Mouse (Mus musculus) kidney, postnatal 0 days (tissue): ENCODE results near the gene Aldh3b1. TPM values are rescaled to one million over a fixed set of nuclear protein-coding genes. Genes with fewer than 3 reads are reported as not detected.

ENCODE experiments used
- ATAC-seq: fragments of 200-750 bp; cut with Nextera tagmentation; replicated peaks from 2 replicates; pipeline ENCODE4 v1.8.0; 2017; ENCODE audit warnings: low read depth, moderate number of reproducible peaks, moderate TSS enrichment, moderate library complexity; ENCODE audit not compliant: low FRiP score
- DNase-seq: peaks from one replicate; pipeline ENCODE4 v3.0.0-alpha.2; 2016; ENCODE audit warnings: low spot score
- H3K27ac ChIP-seq: fragments of 300-500 bp; sonication (generic); 2 replicates; pipeline ENCODE4 v1.5.1; 2014; ENCODE audit warnings: mild to moderate bottlenecking
- H3K27me3 ChIP-seq: fragments of 300-500 bp; sonication (generic); 2 replicates; pipeline ENCODE4 v1.6.1; 2014; ENCODE audit warnings: low read length, mixed read lengths; ENCODE audit not compliant: insufficient read depth
- H3K36me3 ChIP-seq: fragments of 300-500 bp; sonication (generic); 2 replicates; pipeline ENCODE4 v1.6.1; 2014; ENCODE audit warnings: low read length, mixed read lengths; ENCODE audit not compliant: insufficient read depth
- H3K4me1 ChIP-seq: fragments of 300-500 bp; sonication (generic); replicated peaks from 2 replicates; pipeline ENCODE4 v1.6.1; 2014; ENCODE audit warnings: antibody characterized with exemption, low read length, mixed read lengths; ENCODE audit not compliant: insufficient read depth
- H3K4me2 ChIP-seq: fragments of 300-500 bp; sonication (generic); 2 replicates; pipeline ENCODE4 v1.6.1; 2014; ENCODE audit warnings: mild to moderate bottlenecking, low read length, moderate library complexity, mixed read lengths
- H3K4me3 ChIP-seq: fragments of 300-500 bp; sonication (generic); replicated peaks from 2 replicates; pipeline ENCODE4 v1.5.1; 2014; ENCODE audit warnings: low read depth, low read length
- H3K9ac ChIP-seq: fragments of 300-500 bp; sonication (generic); 2 replicates; pipeline ENCODE4 v1.6.1; 2014; ENCODE audit warnings: low read depth, low read length
- H3K9me3 ChIP-seq: fragments of 300-500 bp; sonication (generic); replicated peaks from 2 replicates; pipeline ENCODE4 v1.6.1; 2016; ENCODE audit warnings: low read length, inconsistent platforms, mixed read lengths
- CTCF ChIP-seq: IDR thresholded peaks from 2 replicates; pipeline ENCODE4 v1.5.1; 2016; ENCODE audit warnings: antibody characterized with exemption, low read depth, mild to moderate bottlenecking, moderate library complexity
- WGBS: fragments of 180-500 bp; shearing (Covaris S2); extraction: QIAGEN DNeasy Blood & Tissue Kit; methylation state at CpG from one replicate; pipeline ENCODE4 v1.1.7; 2014; 5-methylcytosine and 5-hydroxymethylcytosine counted together
- polyA plus RNA-seq: library from polyadenylated mRNA; unstranded; fragments of >200 nt; fragmentation: Nextera tagmentation; extraction: Ambion mirVana; gene quantifications from 2 replicates; pipeline ENCODE4 v1.2.1, GENCODE M21; 2015

Gene Aldh3b1
- polyA plus RNA-seq, 1 experiment from 2014 or later = 3.8 TPM

- H3K27me3 ChIP-seq = no peaks in the 10 kb centered on the region
- no peak overlapping the region for H3K27ac ChIP-seq
- 0 out of 2 replicates have a peak, but pooled peaks cover 5% of the 10 kb centered on the region for H3K36me3 ChIP-seq
- DNase-seq (no peak), ATAC-seq (peak; percentile 46; the same call in 1 of the 2 replicates)
- WGBS = 73% methylated on average over 6 of the region's 6 CpGs
- no peaks in the 10 kb centered on the region for H3K9me3 ChIP-seq
- no peak overlapping the region for H3K9ac ChIP-seq
- TF ChIP-seq CTCF = no peak
- no peaks in the 10 kb centered on the region for H3K4me1 ChIP-seq
- H3K4me2 ChIP-seq = no peak overlapping the region
- no peak overlapping the region for H3K4me3 ChIP-seq
Measured at GRCm38 (mm10) chr19:3880054-3880848, 49.4 kb downstream of the Aldh3b1 start.

GRCm38 (mm10) chr19:3875045-3875444 lies 54.6 kb downstream of the Aldh3b1 start:
- 0 out of 2 replicates have a peak, but pooled peaks cover 2% of the 10 kb centered on the region for H3K36me3 ChIP-seq
- ATAC-seq (no peak), DNase-seq (no peak)
- H3K27me3 ChIP-seq = no peaks in the 10 kb centered on the region
- WGBS = 81% methylated on average over 7 of the region's 7 CpGs
- H3K9ac ChIP-seq = no peak overlapping the region
- H3K4me2 ChIP-seq = no peak overlapping the region
- H3K4me3 ChIP-seq = no peak overlapping the region
- no peaks in the 10 kb centered on the region for H3K4me1 ChIP-seq
- H3K27ac ChIP-seq = no peak overlapping the region
- H3K9me3 ChIP-seq = no peaks in the 10 kb centered on the region
- TF ChIP-seq CTCF = no peak

- H3K4me3 ChIP-seq = no peak overlapping the region
- no peak overlapping the region for H3K27ac ChIP-seq
- 57% methylated on average over 4 of the region's 4 CpGs for WGBS
- no peak overlapping the region for H3K9ac ChIP-seq
- H3K27me3 ChIP-seq = no peaks in the 10 kb centered on the region
- DNase-seq (peak; percentile 21), ATAC-seq (no peak)
- H3K4me1 ChIP-seq = no peaks in the 10 kb centered on the region
- 0 out of 2 replicates have a peak, but pooled peaks cover 2% of the 10 kb centered on the region for H3K36me3 ChIP-seq
- H3K4me2 ChIP-seq = no peak overlapping the region
- TF ChIP-seq CTCF = no peak
- H3K9me3 ChIP-seq = no peaks in the 10 kb centered on the region
Measured at GRCm38 (mm10) chr19:3872373-3872772, 57.2 kb downstream of the Aldh3b1 start.

GRCm38 (mm10) chr19:3871468-3871867 lies 58.1 kb downstream of the Aldh3b1 start:
- no peak overlapping the region for H3K9ac ChIP-seq
- no peak for DNase-seq
- no peaks in the 10 kb centered on the region for H3K4me1 ChIP-seq
- ATAC-seq = no peak
- TF ChIP-seq CTCF = no peak
- 0 out of 2 replicates have a peak, but pooled peaks cover 2% of the 10 kb centered on the region for H3K36me3 ChIP-seq
- H3K4me3 ChIP-seq = no peak overlapping the region
- no peaks in the 10 kb centered on the region for H3K9me3 ChIP-seq
- no peak overlapping the region for H3K27ac ChIP-seq
- H3K27me3 ChIP-seq = no peaks in the 10 kb centered on the region
- H3K4me2 ChIP-seq = no peak overlapping the region

- Histone ChIP-seq H3K4me1 (no peaks in the 10 kb centered on the region), H3K36me3 (peaks cover 6% of the 10 kb centered on the region; the same call in 1 of the 2 replicates), H3K4me3 (no peak overlapping the region), H3K9ac (no peak overlapping the region), H3K9me3 (no peaks in the 10 kb centered on the region), H3K4me2 (no peak overlapping the region), H3K27me3 (no peaks in the 10 kb centered on the region), H3K27ac (no peak overlapping the region)
- DNase-seq (no peak), ATAC-seq (no peak)
- 71% methylated on average over 1 of the region's 1 CpGs for WGBS
- TF ChIP-seq CTCF = no peak
Measured at GRCm38 (mm10) chr19:3868290-3868689, 61.3 kb downstream of the Aldh3b1 start.

GRCm38 (mm10) chr19:3864960-3865359 lies 64.6 kb downstream of the Aldh3b1 start:
- peak; percentile 45 for TF ChIP-seq CTCF
- Histone ChIP-seq H3K4me3 (no peak overlapping the region), H3K9me3 (no peaks in the 10 kb centered on the region), H3K9ac (no peak overlapping the region), H3K27me3 (no peaks in the 10 kb centered on the region), H3K27ac (no peak overlapping the region), H3K4me2 (no peak overlapping the region), H3K4me1 (no peaks in the 10 kb centered on the region), H3K36me3 (peaks cover 6% of the 10 kb centered on the region; the same call in 1 of the 2 replicates)
- WGBS = 91% methylated on average over 2 of the region's 2 CpGs
- no peak for ATAC-seq
- DNase-seq = no peak

Other genes starting within 250 kb of the Aldh3b1 start
- 3.3 and 3.5 TPM in 2 replicates for gene Lrp5, start 243.2 kb downstream of the Aldh3b1 start, polyA plus RNA-seq
- 27.3 and 29.1 TPM in 2 replicates for gene 1810055G02Rik, start 221.5 kb downstream of the Aldh3b1 start, polyA plus RNA-seq
- gene Kmt5b, start 162.4 kb downstream of the Aldh3b1 start, polyA plus RNA-seq = 19.5 and 20.0 TPM in 2 replicates
- 53.0 and 54.7 TPM in 2 replicates for gene Chka, start 78.0 kb downstream of the Aldh3b1 start, polyA plus RNA-seq
- gene Tcirg1, start 22.7 kb downstream of the Aldh3b1 start, polyA plus RNA-seq = 31.4 and 33.0 TPM in 2 replicates
- 417 and 423 TPM in 2 replicates for gene Ndufs8, start 17.0 kb downstream of the Aldh3b1 start, polyA plus RNA-seq
- gene Unc93b1, start 5.4 kb upstream of the Aldh3b1 start, polyA plus RNA-seq = 24.2 and 25.5 TPM in 2 replicates
- 0.07 TPM in 1 of 2 replicates, not detected in the other for gene Aldh3b3, start 28.8 kb upstream of the Aldh3b1 start, polyA plus RNA-seq
- gene Aldh3b2, start 42.5 kb upstream of the Aldh3b1 start, polyA plus RNA-seq = 4.2 and 5.8 TPM in 2 replicates
- 83.9 and 92.6 TPM in 2 replicates for gene Acy3, start 56.8 kb upstream of the Aldh3b1 start, polyA plus RNA-seq
- 2.4 and 2.8 TPM in 2 replicates for gene Tbx10, start 62.9 kb upstream of the Aldh3b1 start, polyA plus RNA-seq
- 52.2 and 54.1 TPM in 2 replicates for gene Nudt8, start 70.8 kb upstream of the Aldh3b1 start, polyA plus RNA-seq
- gene Gm49405, start 70.8 kb upstream of the Aldh3b1 start, polyA plus RNA-seq = 1.3 and 1.7 TPM in 2 replicates
- gene Doc2g, start 73.5 kb upstream of the Aldh3b1 start, polyA plus RNA-seq = 2.6 and 2.8 TPM in 2 replicates
- gene Ndufv1, start 83.0 kb upstream of the Aldh3b1 start, polyA plus RNA-seq = 294 and 318 TPM in 2 replicates
- gene Gstp1, start 108.2 kb upstream of the Aldh3b1 start, polyA plus RNA-seq = 441 and 464 TPM in 2 replicates
- 3.1 and 4.4 TPM in 2 replicates for gene Gstp2, start 116.2 kb upstream of the Aldh3b1 start, polyA plus RNA-seq
- gene Gstp3, start 129.8 kb upstream of the Aldh3b1 start, polyA plus RNA-seq = not detected in 2 replicates
- gene Cabp2, start 151.8 kb upstream of the Aldh3b1 start, polyA plus RNA-seq = 2.2 and 2.4 TPM in 2 replicates
- 107 TPM in 2 replicates for gene Cdk2ap2, start 167.4 kb upstream of the Aldh3b1 start, polyA plus RNA-seq
- gene Pitpnm1, start 170.2 kb upstream of the Aldh3b1 start, polyA plus RNA-seq = 12.2 and 13.9 TPM in 2 replicates
- gene Aip, start 196.1 kb upstream of the Aldh3b1 start, polyA plus RNA-seq = 83.2 and 84.2 TPM in 2 replicates
- 0.03 TPM in 1 of 2 replicates, not detected in the other for gene Gpr152, start 210.0 kb upstream of the Aldh3b1 start, polyA plus RNA-seq
- gene Cabp4, start 214.2 kb upstream of the Aldh3b1 start, polyA plus RNA-seq = 0.08 and 0.13 TPM in 2 replicates
- gene Coro1b, start 218.8 kb upstream of the Aldh3b1 start, polyA plus RNA-seq = 161 and 164 TPM in 2 replicates
- gene Ptprcap, start 223.8 kb upstream of the Aldh3b1 start, polyA plus RNA-seq = 0.82 and 0.91 TPM in 2 replicates
- gene Rps6kb2, start 233.5 kb upstream of the Aldh3b1 start, polyA plus RNA-seq = 42.4 and 49.0 TPM in 2 replicates
- gene Carns1, start 245.7 kb upstream of the Aldh3b1 start, polyA plus RNA-seq = 2.7 and 3.3 TPM in 2 replicates